Mouse (Mus musculus) embryo, embryonic 11 days (tissue): ENCODE data around the gene Nr2f1.
"Not testable (repeated sequence)": the region's sequence is repeated elsewhere in the genome, so short reads cannot be mapped to it uniquely, and the experiment has no call there.

Experiments
- DNase-seq: peaks from one replicate; pipeline ENCODE4 v3.0.0-alpha.2; 2015

The Nr2f1 gene

GRCm38 (mm10) chr13:78199642-78200160, at the start of gene Nr2f1:
Gene Nr2f1, minus strand, starts transcription at chr13:78199757.
- DNase-seq = peak; percentile 18

- DNase-seq = no peak
These were observed 22.1 kb upstream of the Nr2f1 start for GRCm38 (mm10) chr13:78221680-78222079.

- DNase-seq = not testable (repeated sequence)
These were observed 20.7 kb upstream of the Nr2f1 start for GRCm38 (mm10) chr13:78220238-78220637.

- no peak for DNase-seq
These were observed 15.7 kb upstream of the Nr2f1 start for GRCm38 (mm10) chr13:78215223-78215622.

GRCm38 (mm10) chr13:78213155-78213554, 13.6 kb upstream of the Nr2f1 start:
- DNase-seq = peak; percentile 49

- DNase-seq = no peak
These were observed 12.6 kb upstream of the Nr2f1 start for GRCm38 (mm10) chr13:78212111-78212510.

- peak; percentile 21 for DNase-seq
These were observed 11.9 kb upstream of the Nr2f1 start for GRCm38 (mm10) chr13:78211231-78212010.

- DNase-seq = peak; percentile 51
These were observed 11.2 kb upstream of the Nr2f1 start for GRCm38 (mm10) chr13:78210748-78211089.

GRCm38 (mm10) chr13:78210029-78210747, 10.6 kb upstream of the Nr2f1 start:
- DNase-seq = peak; percentile 79

- peak; percentile 63 for DNase-seq
These were observed 10.1 kb upstream of the Nr2f1 start for GRCm38 (mm10) chr13:78209611-78210028.

- peak; percentile 43 for DNase-seq
These were observed 9.3 kb upstream of the Nr2f1 start for GRCm38 (mm10) chr13:78208689-78209410.

- DNase-seq = peak; percentile 82
These were observed 8.5 kb upstream of the Nr2f1 start for GRCm38 (mm10) chr13:78207796-78208645.

GRCm38 (mm10) chr13:78206891-78207430, 7.4 kb upstream of the Nr2f1 start:
- peak; percentile 40 for DNase-seq

- DNase-seq = no peak
These were observed 5.9 kb upstream of the Nr2f1 start for GRCm38 (mm10) chr13:78205426-78205825.

- peak; percentile 90 for DNase-seq
These were observed 3.9 kb upstream of the Nr2f1 start for GRCm38 (mm10) chr13:78203348-78204061.

- DNase-seq = peak; percentile 61
These were observed 3.2 kb upstream of the Nr2f1 start for GRCm38 (mm10) chr13:78202574-78203347.

GRCm38 (mm10) chr13:78201871-78202565, 2.5 kb upstream of the Nr2f1 start:
- DNase-seq = peak; percentile 44

GRCm38 (mm10) chr13:78200991-78201870, 1.7 kb upstream of the Nr2f1 start:
- peak; percentile 96 for DNase-seq

- DNase-seq = peak; percentile 96
These were observed 850 bp upstream of the Nr2f1 start for GRCm38 (mm10) chr13:78200407-78200806.
